18 mouse cellular contexts compared by ENCODE assay signal in genomic region chr17:71069176-71069575, GRCm38 (mm10).
DNase-seq lines count a peak whose midpoint lies in the region; ATAC-seq and TF ChIP-seq lines count a peak whose summit lies in the region.
"Had no signal": no experiment of that assay in that cellular context is flagged by ENCODE, and none has a peak within 500 bp of the region (broad histone marks: within the 10 kb centered on the region; RNA-seq: fewer than 3 reads in every experiment).

No protein-coding gene starts in this region.

- DNase-seq in heart, adult 11 months: peak; percentile 80
- no peak for DNase-seq in heart, adult 9 months (ENCODE audit: low spot score in 2 of 2)
- no peak for DNase-seq in liver, postnatal 0 days
- no peak for DNase-seq in liver
- DNase-seq in R1 (ENCODE audit: low read depth, low spot score): peak; percentile 28
- DNase-seq in ovary, postnatal 10 days (ENCODE audit: low spot score): no peak
- DNase-seq in right cerebral cortex, postnatal 14 days: no peak
- DNase-seq: cerebellum, adult 11-12 months; gastrocnemius, postnatal 14 days; heart, postnatal 4 days; kidney, postnatal 10 days; right cerebral cortex, postnatal 25 days had no signal

- no peak overlapping the region for H3K9ac ChIP-seq in liver, postnatal 0 days (replicated peaks)
- H3K9ac ChIP-seq: embryonic facial prominence, embryonic 12.5 days; heart, embryonic 13.5 days; limb, embryonic 15.5 days; midbrain, embryonic 12.5 days had no signal

- TF ChIP-seq EP300 in liver, postnatal 0 days (IDR thresholded peaks at IDR 0.05; ENCODE audit: low read depth): no peak

- no peaks in the 10 kb centered on the region for H3K36me3 ChIP-seq in liver, postnatal 0 days (replicated peaks; ENCODE audit: insufficient read depth, low read length)
- no peaks in the 10 kb centered on the region for H3K36me3 ChIP-seq in C2C12 (ENCODE audit: control insufficient read depth, insufficient read depth)
- H3K36me3 ChIP-seq: embryonic facial prominence, embryonic 12.5 days; limb, embryonic 15.5 days; midbrain, embryonic 12.5 days had no signal

- no peak overlapping the region for H3ac ChIP-seq in C2C12 (ENCODE audit: control insufficient read depth, insufficient read length, low read depth)

- H3K27me3 ChIP-seq in liver, postnatal 0 days (ENCODE audit: insufficient read depth, low read length): no peaks in the 10 kb centered on the region
- no peaks in the 10 kb centered on the region for H3K27me3 ChIP-seq in C2C12 (ENCODE audit: control insufficient read depth, insufficient read depth, insufficient read length)
- H3K27me3 ChIP-seq: embryonic facial prominence, embryonic 12.5 days; heart, embryonic 13.5 days; limb, embryonic 15.5 days; midbrain, embryonic 12.5 days had no signal

- H3K79me3 ChIP-seq in C2C12 (ENCODE audit: low read depth): no peaks in the 10 kb centered on the region

- H3K27ac ChIP-seq in liver, postnatal 0 days (ENCODE audit: low read depth): no peak overlapping the region
- H3K27ac ChIP-seq: embryonic facial prominence, embryonic 12.5 days; heart, embryonic 13.5 days; limb, embryonic 15.5 days; macrophage; midbrain, embryonic 12.5 days had no signal

- H3K4me1 ChIP-seq in liver, postnatal 0 days (ENCODE audit: insufficient read depth): no peaks in the 10 kb centered on the region; the same call in 1 of the 2 replicates
- H3K4me1 ChIP-seq: embryonic facial prominence, embryonic 12.5 days; heart, embryonic 13.5 days; limb, embryonic 15.5 days; midbrain, embryonic 12.5 days had no signal

- TF ChIP-seq CTCF in liver, postnatal 0 days (IDR thresholded peaks at IDR 0.05; ENCODE audit: low read depth): peak; percentile 49
- peak; percentile 4 for TF ChIP-seq CTCF in C2C12 (IDR thresholded peaks at IDR 0.05; ENCODE audit: control insufficient read depth, insufficient read depth, insufficient read length)

- no peak for ATAC-seq in liver, postnatal 0 days

- H3K4me2 ChIP-seq in liver, postnatal 0 days (ENCODE audit: low read depth, low read length): no peak overlapping the region
- H3K4me2 ChIP-seq: embryonic facial prominence, embryonic 12.5 days; heart, embryonic 13.5 days; limb, embryonic 15.5 days; midbrain, embryonic 12.5 days had no signal

- H3K4me3 ChIP-seq in liver, postnatal 0 days (ENCODE audit: low read depth, low read length): no peak overlapping the region
- H3K4me3 ChIP-seq in C2C12 (ENCODE audit: insufficient read depth, poor library complexity, severe bottlenecking): no peak overlapping the region
- H3K4me3 ChIP-seq: embryonic facial prominence, embryonic 12.5 days; heart, embryonic 13.5 days; limb, embryonic 15.5 days; midbrain, embryonic 12.5 days had no signal

- no peaks in the 10 kb centered on the region for H3K79me2 ChIP-seq in C2C12 (ENCODE audit: control insufficient read depth, insufficient read depth)

- WGBS in liver, postnatal 0 days (ENCODE audit: insufficient replicate concordance): 75% methylated on average over 9 of the region's 9 CpGs

- no peaks in the 10 kb centered on the region for H3K9me3 ChIP-seq in liver, postnatal 0 days (ENCODE audit: low read length)
- H3K9me3 ChIP-seq: embryonic facial prominence, embryonic 12.5 days; heart, embryonic 13.5 days; limb, embryonic 15.5 days; midbrain, embryonic 12.5 days had no signal

TF ChIP-seq in C2C12, 6 proteins besides CTCF, POLR2A, EP300 and RAD21:
- no peak for TF ChIP-seq FOSL1 (IDR thresholded peaks at IDR 0.05; ENCODE audit: insufficient read depth, low read length, poor library complexity, severe bottlenecking)
- TF ChIP-seq USF1 (IDR thresholded peaks at IDR 0.05; ENCODE audit: low read depth): no peak
- TF ChIP-seq MYOG (IDR thresholded peaks at IDR 0.05; ENCODE audit: control insufficient read depth, extremely low read depth, insufficient read length): no peak
- no peak for TF ChIP-seq CEBPB (IDR thresholded peaks at IDR 0.05; ENCODE audit: low read depth)
- TF ChIP-seq MYOD1 (IDR thresholded peaks at IDR 0.05; ENCODE audit: control insufficient read depth, insufficient read length, low read depth): no peak
- no peak for TF ChIP-seq MAX (IDR thresholded peaks at IDR 0.05)

Comparison
In these comparisons a context has a peak if more than half of its experiments do, and no peak if none do; other contexts are left out.
1. DNase-seq: peak in heart, adult 11 months (single experiment) and R1 (single experiment); none in heart, adult 9 months (0 of 2), liver, postnatal 0 days (single experiment), liver (single experiment), ovary, postnatal 10 days (single experiment) and right cerebral cortex, postnatal 14 days (single experiment).